Mouse (Mus musculus): ENCODE results near the gene Wfdc2. TPM values are rescaled to one million over a fixed set of nuclear protein-coding genes. Genes with fewer than 3 reads are reported as not detected.

The Wfdc2 gene
- 15.2 TPM for polyA plus RNA-seq (2014; fragmentation: Illumina TruSeq; extraction: RNeasy Lipid Tissue Mini Kit (QIAGEN cat#74804); ENCODE audit: low read depth, low replicate concordance)

DNA sequence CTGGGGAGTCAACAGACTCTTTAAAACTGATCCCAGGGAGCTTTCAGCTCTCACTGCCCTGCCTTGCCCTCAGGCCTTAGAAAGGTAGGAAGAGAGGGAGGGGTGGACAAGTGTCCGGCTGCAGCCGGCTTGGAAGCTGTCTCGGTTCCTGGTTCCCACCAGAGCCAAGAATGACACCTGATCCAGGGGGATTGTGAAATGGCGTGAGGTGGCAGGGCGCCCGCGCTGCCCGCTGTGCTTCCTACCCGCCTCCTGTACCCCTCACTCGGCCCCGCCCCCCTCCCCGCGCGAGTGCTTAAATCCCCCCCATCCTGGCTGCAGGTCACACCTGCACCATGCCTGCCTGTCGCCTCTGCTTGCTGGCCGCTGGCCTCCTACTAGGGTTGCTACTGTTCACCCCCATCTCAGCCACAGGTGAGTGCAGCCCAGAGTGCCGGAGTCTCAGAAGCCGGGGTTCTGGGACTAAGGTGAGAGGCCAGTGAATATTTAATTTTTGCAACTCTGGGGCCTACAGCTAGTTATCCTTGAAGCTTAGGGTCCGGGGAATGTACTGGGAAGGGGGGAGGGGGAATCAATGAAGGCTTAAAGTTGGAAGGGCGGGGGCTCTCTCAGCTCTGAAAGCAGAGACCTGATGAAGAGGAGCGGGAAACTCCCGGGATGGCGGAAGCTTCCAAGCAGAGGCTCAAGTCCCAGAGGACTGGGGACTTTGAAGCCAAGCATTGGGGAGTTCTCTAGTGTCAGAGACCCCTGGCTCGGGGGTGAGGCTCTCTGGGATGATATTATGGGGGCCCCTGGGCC is at the start of gene Wfdc2:
Gene Wfdc2, plus strand, starts transcription at position 23 of the 798 bp plus-strand sequence.

DNA sequence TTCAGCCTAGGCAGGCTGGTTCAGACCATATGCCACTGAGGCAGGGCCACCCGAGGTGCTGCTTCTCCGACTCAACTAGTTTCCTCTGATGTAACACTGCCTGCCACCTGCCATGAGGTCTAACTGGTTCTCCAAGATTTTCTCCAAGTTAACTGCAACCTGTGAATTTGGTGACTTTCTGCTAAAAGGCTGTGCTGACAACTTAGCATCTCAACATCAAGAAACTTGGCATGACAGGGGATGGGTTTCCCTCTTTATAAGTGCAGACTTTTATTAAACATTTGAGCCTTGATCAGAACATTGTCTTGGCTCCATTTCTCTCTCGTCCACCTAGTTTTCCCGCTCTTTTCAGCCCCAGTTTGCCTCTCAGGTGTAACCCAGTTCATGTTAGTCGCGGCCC is 11.1 kb downstream of the Wfdc2 start, which contains the start of gene Spint3:
Gene Spint3, minus strand, starts transcription at position 101 of the 400 bp plus-strand sequence.

DNA sequence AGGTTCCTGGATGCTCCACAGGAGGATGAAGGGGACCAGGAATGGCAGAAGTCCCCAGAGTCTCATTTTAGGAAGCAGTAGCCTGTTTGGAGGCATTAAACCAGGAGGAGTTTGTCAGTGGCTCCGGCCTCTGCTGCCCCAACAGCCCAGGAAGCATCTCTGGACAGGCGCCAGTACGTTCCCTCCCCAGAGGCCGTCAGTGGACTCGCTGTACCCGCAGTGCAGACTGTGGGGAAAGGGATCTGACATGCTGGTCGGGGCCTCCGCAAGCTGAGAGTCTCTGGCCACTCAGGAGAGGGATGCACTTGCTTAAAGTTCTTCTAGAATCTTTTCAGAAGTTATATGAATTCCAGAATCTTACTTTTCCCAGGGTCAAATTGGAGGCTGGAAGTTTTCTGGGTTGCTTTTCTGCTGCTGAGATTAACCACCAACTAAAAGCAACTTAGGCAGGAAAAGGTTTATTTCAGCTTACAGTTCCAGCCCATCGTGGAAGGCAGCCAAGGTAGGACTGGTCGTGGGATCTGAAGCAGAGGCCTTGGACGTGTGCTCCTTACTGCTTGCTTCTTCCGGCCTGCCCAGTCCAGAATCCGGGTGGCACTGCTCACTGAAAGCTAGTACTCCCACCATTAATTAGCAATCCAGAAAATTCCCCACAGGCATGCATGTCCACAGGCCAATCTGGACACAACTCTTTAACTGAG is 23.0 kb downstream of the Wfdc2 start, which contains the start of gene Wfdc6a:
Gene Wfdc6a, minus strand, starts transcription at position 423 of the 701 bp plus-strand sequence.

DNA sequence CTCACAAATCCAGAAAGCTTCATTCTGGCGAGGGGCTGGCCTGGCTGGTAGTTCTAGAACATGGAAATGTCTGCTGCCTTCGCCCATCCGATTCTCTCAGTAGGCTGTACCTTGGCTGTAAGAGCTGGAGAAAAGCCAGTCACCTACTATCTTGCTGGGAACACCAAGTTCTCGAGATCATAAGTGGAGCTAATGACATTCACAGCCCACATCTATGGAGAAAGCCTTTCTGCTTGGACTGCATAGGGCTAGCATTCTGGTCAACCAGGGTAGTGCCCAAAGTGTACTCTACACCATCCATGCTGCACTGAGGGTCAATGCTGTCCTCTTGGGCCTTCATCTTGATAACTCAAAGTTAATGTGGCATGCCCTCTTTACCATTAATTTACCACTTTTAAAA is 31.3 kb downstream of the Wfdc2 start, which contains the start of gene Eppin:
Gene Eppin, minus strand, starts transcription at position 101 of the 400 bp plus-strand sequence.

DNA sequence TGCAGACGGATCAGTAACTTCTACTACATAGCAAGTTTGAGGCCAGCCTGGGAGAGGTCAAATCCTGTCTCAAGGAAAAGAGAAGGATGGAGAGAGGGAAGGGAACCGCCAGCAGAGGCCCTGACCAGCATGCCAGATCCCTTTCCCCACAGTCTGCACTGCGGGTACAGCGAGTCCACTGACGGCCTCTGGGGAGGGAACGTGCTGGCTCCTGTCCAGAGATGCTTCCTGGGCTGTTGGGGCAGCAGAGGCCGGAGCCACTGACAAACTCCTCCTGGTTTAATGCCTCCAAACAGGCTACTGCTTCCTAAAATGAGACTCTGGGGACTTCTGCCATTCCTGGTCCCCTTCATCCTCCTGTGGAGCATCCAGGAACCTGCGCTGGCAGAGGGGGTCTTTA is 51.3 kb downstream of the Wfdc2 start, which contains the start of the genes Wfdc6b and Wfdc8:
Gene Wfdc6b, plus strand, starts transcription at position 52 of the 400 bp plus-strand sequence.
Gene Wfdc8, minus strand, starts transcription at position 156 of the 400 bp plus-strand sequence.

Other genes starting within 250 kb of the Wfdc2 start
- not detected for gene Svs6, start 245.7 kb upstream of the Wfdc2 start, polyA plus RNA-seq (2014; fragmentation: Illumina TruSeq; extraction: RNeasy Lipid Tissue Mini Kit (QIAGEN cat#74804); ENCODE audit: low read depth, low replicate concordance)
- 1.8 TPM for gene Svs5, start 229.7 kb upstream of the Wfdc2 start, polyA plus RNA-seq (2014; fragmentation: Illumina TruSeq; extraction: RNeasy Lipid Tissue Mini Kit (QIAGEN cat#74804); ENCODE audit: low read depth, low replicate concordance)
- 110 TPM for gene Slpi, start 173.3 kb upstream of the Wfdc2 start, polyA plus RNA-seq (2014; fragmentation: Illumina TruSeq; extraction: RNeasy Lipid Tissue Mini Kit (QIAGEN cat#74804); ENCODE audit: low read depth, low replicate concordance)
- not detected for gene Rbpjl, start 159.3 kb upstream of the Wfdc2 start, polyA plus RNA-seq (2014; fragmentation: Illumina TruSeq; extraction: RNeasy Lipid Tissue Mini Kit (QIAGEN cat#74804); ENCODE audit: low read depth, low replicate concordance)
- gene Matn4, start 157.3 kb upstream of the Wfdc2 start, polyA plus RNA-seq (2014; fragmentation: Illumina TruSeq; extraction: RNeasy Lipid Tissue Mini Kit (QIAGEN cat#74804); ENCODE audit: low read depth, low replicate concordance), result 1.1 TPM
- 26.4 TPM for gene Sdc4, start 118.5 kb upstream of the Wfdc2 start, polyA plus RNA-seq (2014; fragmentation: Illumina TruSeq; extraction: RNeasy Lipid Tissue Mini Kit (QIAGEN cat#74804); ENCODE audit: low read depth, low replicate concordance)
- 31.9 TPM for gene Sys1, start 105.4 kb upstream of the Wfdc2 start, polyA plus RNA-seq (2014; fragmentation: Illumina TruSeq; extraction: RNeasy Lipid Tissue Mini Kit (QIAGEN cat#74804); ENCODE audit: low read depth, low replicate concordance)
- gene Gm20458, start 101.4 kb upstream of the Wfdc2 start, polyA plus RNA-seq (2014; fragmentation: Illumina TruSeq; extraction: RNeasy Lipid Tissue Mini Kit (QIAGEN cat#74804); ENCODE audit: low read depth, low replicate concordance), result not detected
- 2.1 TPM for gene Trp53tg5, start 88.7 kb upstream of the Wfdc2 start, polyA plus RNA-seq (2014; fragmentation: Illumina TruSeq; extraction: RNeasy Lipid Tissue Mini Kit (QIAGEN cat#74804); ENCODE audit: low read depth, low replicate concordance)
- gene Dbndd2, start 76.3 kb upstream of the Wfdc2 start, polyA plus RNA-seq (2014; fragmentation: Illumina TruSeq; extraction: RNeasy Lipid Tissue Mini Kit (QIAGEN cat#74804); ENCODE audit: low read depth, low replicate concordance), result 18.9 TPM
- 74.8 TPM for gene Pigt, start 64.9 kb upstream of the Wfdc2 start, polyA plus RNA-seq (2014; fragmentation: Illumina TruSeq; extraction: RNeasy Lipid Tissue Mini Kit (QIAGEN cat#74804); ENCODE audit: low read depth, low replicate concordance)
- gene Spint3, start 11.0 kb downstream of the Wfdc2 start, polyA plus RNA-seq (2014; fragmentation: Illumina TruSeq; extraction: RNeasy Lipid Tissue Mini Kit (QIAGEN cat#74804); ENCODE audit: low read depth, low replicate concordance), result 240 TPM
- 118 TPM for gene Wfdc6a, start 23.0 kb downstream of the Wfdc2 start, polyA plus RNA-seq (2014; fragmentation: Illumina TruSeq; extraction: RNeasy Lipid Tissue Mini Kit (QIAGEN cat#74804); ENCODE audit: low read depth, low replicate concordance)
- gene Eppin, start 31.2 kb downstream of the Wfdc2 start, polyA plus RNA-seq (2014; fragmentation: Illumina TruSeq; extraction: RNeasy Lipid Tissue Mini Kit (QIAGEN cat#74804); ENCODE audit: low read depth, low replicate concordance), result 285 TPM
- 215 TPM for gene Wfdc6b, start 51.1 kb downstream of the Wfdc2 start, polyA plus RNA-seq (2014; fragmentation: Illumina TruSeq; extraction: RNeasy Lipid Tissue Mini Kit (QIAGEN cat#74804); ENCODE audit: low read depth, low replicate concordance)
- gene Wfdc8, start 51.2 kb downstream of the Wfdc2 start, polyA plus RNA-seq (2014; fragmentation: Illumina TruSeq; extraction: RNeasy Lipid Tissue Mini Kit (QIAGEN cat#74804); ENCODE audit: low read depth, low replicate concordance), result 244 TPM
- gene Wfdc16, start 76.4 kb downstream of the Wfdc2 start, polyA plus RNA-seq (2014; fragmentation: Illumina TruSeq; extraction: RNeasy Lipid Tissue Mini Kit (QIAGEN cat#74804); ENCODE audit: low read depth, low replicate concordance), result 298 TPM
- 2,863 TPM for gene Wfdc10, start 93.6 kb downstream of the Wfdc2 start, polyA plus RNA-seq (2014; fragmentation: Illumina TruSeq; extraction: RNeasy Lipid Tissue Mini Kit (QIAGEN cat#74804); ENCODE audit: low read depth, low replicate concordance)
- gene Wfdc9, start 94.2 kb downstream of the Wfdc2 start, polyA plus RNA-seq (2014; fragmentation: Illumina TruSeq; extraction: RNeasy Lipid Tissue Mini Kit (QIAGEN cat#74804); ENCODE audit: low read depth, low replicate concordance), result 297 TPM
- gene Wfdc11, start 111.7 kb downstream of the Wfdc2 start, polyA plus RNA-seq (2014; fragmentation: Illumina TruSeq; extraction: RNeasy Lipid Tissue Mini Kit (QIAGEN cat#74804); ENCODE audit: low read depth, low replicate concordance), result 41.2 TPM
- gene Wfdc13, start 122.7 kb downstream of the Wfdc2 start, polyA plus RNA-seq (2014; fragmentation: Illumina TruSeq; extraction: RNeasy Lipid Tissue Mini Kit (QIAGEN cat#74804); ENCODE audit: low read depth, low replicate concordance), result 775 TPM
- gene Spint4, start 136.1 kb downstream of the Wfdc2 start, polyA plus RNA-seq (2014; fragmentation: Illumina TruSeq; extraction: RNeasy Lipid Tissue Mini Kit (QIAGEN cat#74804); ENCODE audit: low read depth, low replicate concordance), result 1,086 TPM
- gene Spint5, start 152.9 kb downstream of the Wfdc2 start, polyA plus RNA-seq (2014; fragmentation: Illumina TruSeq; extraction: RNeasy Lipid Tissue Mini Kit (QIAGEN cat#74804); ENCODE audit: low read depth, low replicate concordance), result 379 TPM
- gene Wfdc3, start 183.5 kb downstream of the Wfdc2 start, polyA plus RNA-seq (2014; fragmentation: Illumina TruSeq; extraction: RNeasy Lipid Tissue Mini Kit (QIAGEN cat#74804); ENCODE audit: low read depth, low replicate concordance), result 12.2 TPM
- gene Dnttip1, start 183.6 kb downstream of the Wfdc2 start, polyA plus RNA-seq (2014; fragmentation: Illumina TruSeq; extraction: RNeasy Lipid Tissue Mini Kit (QIAGEN cat#74804); ENCODE audit: low read depth, low replicate concordance), result 26.0 TPM
- gene Ube2c, start 207.5 kb downstream of the Wfdc2 start, polyA plus RNA-seq (2014; fragmentation: Illumina TruSeq; extraction: RNeasy Lipid Tissue Mini Kit (QIAGEN cat#74804); ENCODE audit: low read depth, low replicate concordance), result 5.0 TPM
- gene Tnnc2, start 217.6 kb downstream of the Wfdc2 start, polyA plus RNA-seq (2014; fragmentation: Illumina TruSeq; extraction: RNeasy Lipid Tissue Mini Kit (QIAGEN cat#74804); ENCODE audit: low read depth, low replicate concordance), result 1.0 TPM
- 18.3 TPM for gene Snx21, start 223.4 kb downstream of the Wfdc2 start, polyA plus RNA-seq (2014; fragmentation: Illumina TruSeq; extraction: RNeasy Lipid Tissue Mini Kit (QIAGEN cat#74804); ENCODE audit: low read depth, low replicate concordance)
- gene Acot8, start 242.5 kb downstream of the Wfdc2 start, polyA plus RNA-seq (2014; fragmentation: Illumina TruSeq; extraction: RNeasy Lipid Tissue Mini Kit (QIAGEN cat#74804); ENCODE audit: low read depth, low replicate concordance), result 19.6 TPM
- 4.2 TPM for gene Zswim3, start 242.7 kb downstream of the Wfdc2 start, polyA plus RNA-seq (2014; fragmentation: Illumina TruSeq; extraction: RNeasy Lipid Tissue Mini Kit (QIAGEN cat#74804); ENCODE audit: low read depth, low replicate concordance)

Data from adipose tissue, adult 10 weeks (tissue).